Mouse (Mus musculus): ENCODE measurements at regions not wholly inside any gene's neighbourhood (a gene's known extent, or its start where the extent isn't known, plus 50 kb on each side); places are given as distances from the start of the nearest gene placed in this dataset.

DNA sequence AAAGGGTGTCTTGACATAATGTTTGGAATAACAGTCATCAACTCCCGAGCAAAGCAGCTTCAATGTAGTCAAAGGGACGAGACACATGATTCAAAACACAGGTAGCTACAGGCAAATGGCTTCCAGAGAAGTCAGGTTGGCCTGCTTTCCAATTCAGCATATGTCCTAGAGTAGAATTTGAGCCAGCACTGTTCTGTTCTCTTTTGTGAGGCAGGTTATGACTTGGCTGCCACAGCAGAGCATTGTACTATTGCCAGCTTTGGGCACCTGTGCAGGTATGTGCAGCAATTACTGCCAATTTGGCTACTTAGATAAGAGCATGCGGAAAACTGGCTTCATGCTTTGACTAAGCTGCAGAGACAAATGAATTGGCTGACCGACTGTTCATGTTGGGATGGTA, 699.1 kb downstream of the Pkhd1 start:
- no peak overlapping the region for H3K9ac ChIP-seq (ENCODE audit: low read length)
- H3K4me1 ChIP-seq (ENCODE audit: control insufficient read depth, insufficient read depth, low read length): no peaks in the 10 kb centered on the region
- H3K27ac ChIP-seq (ENCODE audit: low read length): no peak overlapping the region
- H3K4me2 ChIP-seq (ENCODE audit: low read depth, low read length): no peak overlapping the region
- ATAC-seq (replicated peaks; ENCODE audit: extremely low read depth, insufficient read depth, low FRiP score): no peak
- no peak overlapping the region for H3K4me3 ChIP-seq (ENCODE audit: low read length)
- no peaks in the 10 kb centered on the region for H3K9me3 ChIP-seq (replicated peaks; ENCODE audit: control insufficient read depth, low read length)
- 78% methylated on average over 4 of the region's 4 CpGs for WGBS
- no peaks in the 10 kb centered on the region for H3K36me3 ChIP-seq (ENCODE audit: control insufficient read depth, insufficient read depth)
- H3K27me3 ChIP-seq (ENCODE audit: control insufficient read depth, insufficient read depth, low read length): no peaks in the 10 kb centered on the region

DNA sequence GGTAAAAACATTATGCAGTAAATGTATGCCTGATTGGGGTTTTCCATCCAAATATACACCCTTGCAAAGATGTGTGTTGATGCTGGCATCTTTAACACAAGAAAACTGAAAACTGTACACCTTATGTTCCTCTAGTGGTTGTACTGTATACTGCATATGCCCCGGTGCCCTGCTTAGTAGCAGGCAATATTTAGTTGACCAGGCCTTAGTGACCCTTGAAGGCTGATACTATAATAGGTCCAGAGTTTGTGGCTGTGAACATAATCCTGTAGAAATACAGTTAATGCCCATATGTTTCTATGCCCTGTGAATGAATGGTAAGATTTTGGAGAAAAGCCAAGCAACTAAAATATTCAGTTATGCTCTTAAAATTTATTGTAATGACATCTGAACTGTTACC, 690.7 kb downstream of the Pkhd1 start:
- no peak overlapping the region for H3K4me2 ChIP-seq (ENCODE audit: low read depth, low read length)
- H3K27me3 ChIP-seq (ENCODE audit: control insufficient read depth, insufficient read depth, low read length): no peaks in the 10 kb centered on the region
- H3K27ac ChIP-seq (ENCODE audit: low read length): no peak overlapping the region
- 81% methylated on average over 1 of the region's 1 CpGs for WGBS
- no peaks in the 10 kb centered on the region for H3K36me3 ChIP-seq (ENCODE audit: control insufficient read depth, insufficient read depth)
- no peak overlapping the region for H3K4me3 ChIP-seq (ENCODE audit: low read length)
- H3K9ac ChIP-seq (ENCODE audit: low read length): no peak overlapping the region
- no peaks in the 10 kb centered on the region for H3K9me3 ChIP-seq (replicated peaks; ENCODE audit: control insufficient read depth, low read length)
- no peak for ATAC-seq (replicated peaks; ENCODE audit: extremely low read depth, insufficient read depth, low FRiP score)
- no peaks in the 10 kb centered on the region for H3K4me1 ChIP-seq (ENCODE audit: control insufficient read depth, insufficient read depth, low read length)

DNA sequence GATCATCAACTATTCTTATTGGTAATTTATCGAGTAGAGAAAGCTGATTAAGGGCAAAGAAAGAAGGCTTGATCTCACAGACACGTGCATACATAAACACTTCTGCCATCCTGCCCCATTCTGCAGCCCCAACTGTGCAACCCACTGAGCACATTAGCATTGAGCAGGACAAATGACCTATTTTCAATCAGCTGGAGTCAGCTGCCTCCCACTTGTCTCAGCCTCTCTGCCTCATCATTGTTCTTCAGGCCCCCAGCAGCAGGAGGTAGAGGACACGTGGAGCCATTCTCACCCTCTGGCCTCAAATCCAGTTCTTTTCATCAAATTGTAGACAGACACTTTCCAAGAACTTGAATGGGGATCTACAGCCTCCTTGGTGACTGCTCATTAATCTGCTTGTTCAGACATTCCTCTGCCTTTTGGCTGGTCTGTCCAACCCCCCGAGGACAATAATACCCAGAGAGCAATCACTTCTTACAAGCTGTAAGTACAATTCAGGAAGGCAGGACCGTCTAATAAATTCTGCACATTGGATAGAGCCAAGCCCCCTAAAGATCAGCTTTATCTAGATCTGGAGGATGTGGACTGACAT, 690.0 kb downstream of the Pkhd1 start:
- H3K4me2 ChIP-seq (ENCODE audit: low read depth, low read length): no peak overlapping the region
- 48% methylated on average over 5 of the region's 5 CpGs for WGBS
- ATAC-seq (replicated peaks; ENCODE audit: extremely low read depth, insufficient read depth, low FRiP score): no peak

DNA sequence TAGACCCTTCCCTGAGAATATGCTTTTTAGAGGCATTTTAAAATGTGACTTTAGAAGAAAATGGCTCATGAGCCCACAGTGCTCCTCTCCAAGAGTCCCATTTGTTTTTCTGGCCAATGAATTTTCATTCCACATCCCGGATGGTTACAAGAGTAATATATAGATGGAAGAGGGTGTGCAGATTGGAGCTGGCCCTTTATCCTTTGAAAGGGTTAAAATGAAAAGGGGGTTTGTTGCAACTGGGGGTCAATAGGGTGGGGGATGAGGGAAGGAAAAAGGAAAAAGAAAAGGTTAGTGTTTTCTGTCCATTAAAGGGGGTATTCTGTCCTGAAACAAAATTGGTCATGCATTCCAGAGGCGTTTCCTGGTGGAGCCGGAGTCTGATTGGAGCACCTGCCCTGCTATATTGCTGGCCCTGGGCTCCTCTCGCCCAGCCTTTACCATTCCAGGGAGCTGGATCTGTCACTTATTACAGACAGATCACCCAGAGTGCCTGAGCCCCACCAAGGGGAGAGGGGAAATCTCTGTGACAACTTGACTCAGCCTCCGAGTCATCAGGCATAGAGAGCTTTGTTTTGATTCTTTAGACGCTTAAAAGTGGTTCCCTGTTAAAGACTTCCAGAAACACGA, 666.7 kb downstream of the Pkhd1 start:
- no peak overlapping the region for H3K4me3 ChIP-seq (ENCODE audit: low read length)
- ATAC-seq (replicated peaks; ENCODE audit: extremely low read depth, insufficient read depth, low FRiP score): no peak
- H3K36me3 ChIP-seq (ENCODE audit: control insufficient read depth, insufficient read depth): no peaks in the 10 kb centered on the region
- no peak overlapping the region for H3K27ac ChIP-seq (ENCODE audit: low read length)
- no peaks in the 10 kb centered on the region for H3K4me1 ChIP-seq (ENCODE audit: control insufficient read depth, insufficient read depth, low read length)
- H3K9me3 ChIP-seq (replicated peaks; ENCODE audit: control insufficient read depth, low read length): no peaks in the 10 kb centered on the region
- 49% methylated on average over 7 of the region's 7 CpGs for WGBS
- H3K4me2 ChIP-seq (ENCODE audit: low read depth, low read length): no peak overlapping the region
- no peak overlapping the region for H3K9ac ChIP-seq (ENCODE audit: low read length)
- no peaks in the 10 kb centered on the region for H3K27me3 ChIP-seq (ENCODE audit: control insufficient read depth, insufficient read depth, low read length)

More for the DNA sequence above, 690.0 kb downstream of the Pkhd1 start:
- no peaks in the 10 kb centered on the region for H3K9me3 ChIP-seq (replicated peaks; ENCODE audit: control insufficient read depth, low read length)
- no peaks in the 10 kb centered on the region for H3K27me3 ChIP-seq (ENCODE audit: control insufficient read depth, insufficient read depth, low read length)
- H3K36me3 ChIP-seq (ENCODE audit: control insufficient read depth, insufficient read depth): no peaks in the 10 kb centered on the region
- no peak overlapping the region for H3K9ac ChIP-seq (ENCODE audit: low read length)
- no peak overlapping the region for H3K27ac ChIP-seq (ENCODE audit: low read length)
- no peaks in the 10 kb centered on the region for H3K4me1 ChIP-seq (ENCODE audit: control insufficient read depth, insufficient read depth, low read length)
- H3K4me3 ChIP-seq (ENCODE audit: low read length): no peak overlapping the region

DNA sequence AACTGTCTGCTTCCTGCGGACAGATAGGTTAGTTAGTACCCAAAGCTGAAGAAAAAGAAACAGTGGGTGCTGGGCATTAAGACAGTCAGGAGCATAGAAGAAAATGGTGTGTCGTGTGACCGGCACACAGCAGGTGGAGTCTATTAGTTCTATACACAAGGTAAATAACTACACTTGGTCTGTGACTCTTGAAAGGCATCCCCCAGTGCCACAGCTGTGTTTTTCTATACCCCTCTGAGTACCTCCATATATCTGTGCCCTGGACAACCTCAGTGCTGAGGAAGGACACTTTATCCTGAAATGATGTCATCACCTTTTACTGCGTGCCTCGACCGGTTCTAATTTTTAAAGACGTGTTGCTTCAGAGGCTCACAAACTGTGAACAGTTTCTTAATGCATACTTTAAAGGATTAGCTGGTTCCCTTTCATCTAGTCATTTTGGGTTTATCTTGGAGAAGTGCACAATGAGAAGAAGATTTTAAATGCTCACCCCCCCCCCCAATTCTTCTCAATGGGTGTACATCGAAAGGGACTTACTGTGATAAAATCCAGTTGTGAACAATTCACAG, 666.1 kb downstream of the Pkhd1 start:
- Histone ChIP-seq H3K4me2 (ENCODE audit: low read depth, low read length) (no peak overlapping the region), H3K27me3 (ENCODE audit: control insufficient read depth, insufficient read depth, low read length) (no peaks in the 10 kb centered on the region), H3K9me3 (replicated peaks; ENCODE audit: control insufficient read depth, low read length) (no peaks in the 10 kb centered on the region), H3K4me1 (ENCODE audit: control insufficient read depth, insufficient read depth, low read length) (no peaks in the 10 kb centered on the region), H3K9ac (ENCODE audit: low read length) (no peak overlapping the region), H3K27ac (ENCODE audit: low read length) (no peak overlapping the region), H3K36me3 (ENCODE audit: control insufficient read depth, insufficient read depth) (no peaks in the 10 kb centered on the region), H3K4me3 (ENCODE audit: low read length) (no peak overlapping the region)
- WGBS: 68% methylated on average over 8 of the region's 8 CpGs
- ATAC-seq (replicated peaks; ENCODE audit: extremely low read depth, insufficient read depth, low FRiP score): no peak

DNA sequence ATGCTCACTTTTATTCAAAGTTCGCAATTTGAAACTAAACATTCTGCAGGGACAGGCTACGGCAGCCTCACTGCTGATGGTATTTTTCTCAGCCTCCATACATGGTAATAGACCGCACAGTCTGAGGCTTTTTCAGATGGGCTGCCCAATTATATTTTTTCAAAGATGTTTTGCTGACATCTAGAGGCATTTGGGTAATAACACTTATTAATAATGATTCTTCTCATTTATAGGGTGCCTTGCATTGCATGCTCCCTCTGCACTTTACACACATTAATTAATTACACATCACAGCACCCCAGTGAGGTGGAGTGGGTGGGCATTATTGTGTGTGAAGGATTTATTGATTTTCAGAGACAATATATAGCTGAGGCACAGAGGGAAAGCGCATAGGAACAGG, 644.5 kb downstream of the Pkhd1 start:
- no peak overlapping the region for H3K27ac ChIP-seq (ENCODE audit: low read length)
- H3K4me2 ChIP-seq (ENCODE audit: low read depth, low read length): no peak overlapping the region
- H3K4me1 ChIP-seq (ENCODE audit: control insufficient read depth, insufficient read depth, low read length): no peaks in the 10 kb centered on the region; the same call in 1 of the 2 replicates
- no peaks in the 10 kb centered on the region for H3K27me3 ChIP-seq (ENCODE audit: control insufficient read depth, insufficient read depth, low read length)
- no peak for ATAC-seq (replicated peaks; ENCODE audit: extremely low read depth, insufficient read depth, low FRiP score)
- WGBS: 66% methylated on average over 4 of the region's 4 CpGs
- H3K36me3 ChIP-seq (ENCODE audit: control insufficient read depth, insufficient read depth): no peaks in the 10 kb centered on the region
- H3K9me3 ChIP-seq (replicated peaks; ENCODE audit: control insufficient read depth, low read length): no peaks in the 10 kb centered on the region
- H3K4me3 ChIP-seq (ENCODE audit: low read length): no peak overlapping the region
- H3K9ac ChIP-seq (ENCODE audit: low read length): no peak overlapping the region

DNA sequence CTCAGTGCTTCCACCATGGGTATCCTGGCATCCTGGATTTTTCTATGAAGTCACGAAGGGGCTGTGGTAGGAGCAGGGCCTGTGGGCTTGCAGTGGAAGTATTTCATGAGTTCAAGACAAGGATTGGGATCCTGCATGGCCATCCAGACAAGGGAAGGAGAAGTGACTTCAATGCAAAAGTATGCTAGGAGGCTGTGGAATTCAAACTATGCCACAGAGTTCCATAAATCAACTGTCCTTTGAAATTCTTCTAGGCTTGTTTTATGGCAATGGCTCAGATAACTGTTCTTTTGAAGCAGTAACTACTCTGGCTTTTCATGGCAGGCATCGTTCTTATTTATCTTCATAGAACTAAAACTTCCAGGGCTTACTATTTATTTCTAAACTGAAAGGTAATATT, 643.9 kb downstream of the Pkhd1 start:
- Histone ChIP-seq H3K9ac (ENCODE audit: low read length) (no peak overlapping the region), H3K27ac (ENCODE audit: low read length) (no peak overlapping the region), H3K4me1 (ENCODE audit: control insufficient read depth, insufficient read depth, low read length) (no peaks in the 10 kb centered on the region; the same call in 1 of the 2 replicates), H3K27me3 (ENCODE audit: control insufficient read depth, insufficient read depth, low read length) (no peaks in the 10 kb centered on the region), H3K9me3 (replicated peaks; ENCODE audit: control insufficient read depth, low read length) (no peaks in the 10 kb centered on the region), H3K4me2 (ENCODE audit: low read depth, low read length) (no peak overlapping the region), H3K36me3 (ENCODE audit: control insufficient read depth, insufficient read depth) (no peaks in the 10 kb centered on the region), H3K4me3 (ENCODE audit: low read length) (no peak overlapping the region)
- ATAC-seq (replicated peaks; ENCODE audit: extremely low read depth, insufficient read depth, low FRiP score): no peak
- 30% methylated on average over 2 of the region's 2 CpGs for WGBS

DNA sequence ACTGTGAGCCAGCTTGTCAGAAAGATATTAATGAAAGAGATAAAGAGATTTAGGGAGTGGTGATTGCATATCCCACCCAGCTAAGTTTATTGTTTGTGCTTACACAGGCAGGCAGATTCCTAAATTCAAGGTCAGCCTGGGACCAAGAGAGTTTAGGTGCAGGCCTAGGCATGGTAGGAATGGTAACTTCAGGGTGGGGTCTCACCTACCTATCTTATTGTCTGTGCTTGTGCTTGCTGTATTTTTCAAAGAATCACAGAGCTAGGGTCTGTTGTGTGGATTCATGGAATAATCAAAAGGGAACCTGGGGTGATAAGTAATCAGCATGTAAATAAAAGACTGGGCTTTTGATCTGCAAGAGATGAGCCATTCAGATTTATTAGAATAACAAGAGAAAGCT, 642.4 kb downstream of the Pkhd1 start:
- no peaks in the 10 kb centered on the region; the same call in 1 of the 2 replicates for H3K4me1 ChIP-seq (ENCODE audit: control insufficient read depth, insufficient read depth, low read length)
- ATAC-seq (replicated peaks; ENCODE audit: extremely low read depth, insufficient read depth, low FRiP score): no peak
- no peak overlapping the region for H3K9ac ChIP-seq (ENCODE audit: low read length)
- H3K36me3 ChIP-seq (ENCODE audit: control insufficient read depth, insufficient read depth): no peaks in the 10 kb centered on the region
- no peak overlapping the region for H3K27ac ChIP-seq (ENCODE audit: low read length)
- no peak overlapping the region for H3K4me2 ChIP-seq (ENCODE audit: low read depth, low read length)
- H3K9me3 ChIP-seq (replicated peaks; ENCODE audit: control insufficient read depth, low read length): no peaks in the 10 kb centered on the region
- H3K4me3 ChIP-seq (ENCODE audit: low read length): no peak overlapping the region
- no peaks in the 10 kb centered on the region for H3K27me3 ChIP-seq (ENCODE audit: control insufficient read depth, insufficient read depth, low read length)

DNA sequence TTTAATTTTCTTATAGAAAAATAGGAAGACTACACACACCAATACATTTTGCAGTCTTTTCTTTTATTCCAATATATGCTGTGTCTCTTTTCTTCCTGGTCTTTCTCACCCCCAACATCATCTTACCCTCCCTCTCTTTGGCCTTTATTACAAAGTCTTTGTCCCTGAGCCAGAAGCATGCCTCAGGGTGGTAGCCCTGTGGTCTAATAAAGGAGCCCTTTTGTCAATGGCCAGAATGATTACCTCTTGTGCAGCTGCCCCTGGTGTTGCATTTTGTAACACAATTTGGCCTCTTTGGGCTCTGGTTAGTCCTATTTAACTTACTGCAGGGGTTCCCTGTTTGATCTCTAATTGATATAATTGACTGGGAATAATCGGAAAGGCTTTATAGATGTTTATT, 636.7 kb downstream of the Pkhd1 start:
- peaks cover 2% of the 10 kb centered on the region; the same call in 1 of the 2 replicates for H3K4me1 ChIP-seq (ENCODE audit: control insufficient read depth, insufficient read depth, low read length)
- no peak overlapping the region for H3K27ac ChIP-seq (ENCODE audit: low read length)
- no peak overlapping the region for H3K4me3 ChIP-seq (ENCODE audit: low read length)
- H3K4me2 ChIP-seq (ENCODE audit: low read depth, low read length): no peak overlapping the region
- H3K27me3 ChIP-seq (ENCODE audit: control insufficient read depth, insufficient read depth, low read length): no peaks in the 10 kb centered on the region
- H3K9ac ChIP-seq (ENCODE audit: low read length): no peak overlapping the region
- WGBS: 80% methylated on average over 1 of the region's 1 CpGs
- no peaks in the 10 kb centered on the region for H3K36me3 ChIP-seq (ENCODE audit: control insufficient read depth, insufficient read depth)
- ATAC-seq (replicated peaks; ENCODE audit: extremely low read depth, insufficient read depth, low FRiP score): no peak
- no peaks in the 10 kb centered on the region for H3K9me3 ChIP-seq (replicated peaks; ENCODE audit: control insufficient read depth, low read length)

Measured in heart, embryonic 16.5 days (tissue).